Mouse (Mus musculus) liver, embryonic 11.5 days (tissue): ENCODE results near the gene Prkcsh. TPM values are rescaled to one million over a fixed set of nuclear protein-coding genes. Genes with fewer than 3 reads are reported as not detected.

ENCODE experiments used
- ATAC-seq: fragments of 200-750 bp; cut with Nextera tagmentation; replicated peaks from 2 replicates; pipeline ENCODE4 v1.8.0; 2017; ENCODE audit warnings: moderate number of reproducible peaks, mild to moderate bottlenecking, moderate TSS enrichment, moderate library complexity; ENCODE audit not compliant: low FRiP score
- DNase-seq: peaks from one replicate; pipeline ENCODE4 v3.0.0-alpha.2; 2017; ENCODE audit warnings: low spot score
- H3K27ac ChIP-seq: fragments of 300-500 bp; sonication (generic); 2 replicates; pipeline ENCODE4 v1.5.1; 2014; ENCODE audit warnings: mild to moderate bottlenecking, low read depth, low read length, control low read depth
- H3K27me3 ChIP-seq: fragments of 300-500 bp; sonication (generic); replicated peaks from 2 replicates; pipeline ENCODE4 v1.6.1; 2014; ENCODE audit warnings: low read length, mixed read lengths; ENCODE audit not compliant: control insufficient read depth, insufficient read depth
- H3K36me3 ChIP-seq: fragments of 300-500 bp; sonication (generic); 2 replicates; pipeline ENCODE4 v1.6.1; 2014; ENCODE audit warnings: mild to moderate bottlenecking, low read length, moderate library complexity, mixed read lengths; ENCODE audit not compliant: control insufficient read depth, insufficient read depth
- H3K4me1 ChIP-seq: fragments of 300-500 bp; sonication (generic); replicated peaks from 2 replicates; pipeline ENCODE4 v1.6.1; 2014; ENCODE audit warnings: low read length, mixed read lengths; ENCODE audit not compliant: control insufficient read depth, insufficient read depth
- H3K4me2 ChIP-seq: fragments of 300-500 bp; sonication (generic); 2 replicates; pipeline ENCODE4 v1.6.1; 2014; ENCODE audit warnings: mild to moderate bottlenecking, control low read depth, moderate library complexity
- H3K4me3 ChIP-seq: fragments of 300-500 bp; sonication (generic); 2 replicates; pipeline ENCODE4 v1.5.1; 2014; ENCODE audit warnings: low read depth, low read length, control low read depth
- H3K9ac ChIP-seq: fragments of 300-500 bp; sonication (generic); 2 replicates; pipeline ENCODE4 v1.6.1; 2014; ENCODE audit warnings: low read depth, low read length, control low read depth
- H3K9me3 ChIP-seq: fragments of 300-500 bp; sonication (generic); 2 replicates; pipeline ENCODE4 v1.6.1; 2016; ENCODE audit warnings: low read length, inconsistent platforms, mixed read lengths; ENCODE audit not compliant: control insufficient read depth
- WGBS: fragments of 180-500 bp; shearing (Covaris S2); extraction: QIAGEN DNeasy Blood & Tissue Kit; methylation state at CpG from one replicate; pipeline ENCODE4 v1.1.7; 2014; 5-methylcytosine and 5-hydroxymethylcytosine counted together
- polyA plus RNA-seq: library from polyadenylated mRNA; unstranded; fragments of >200 nt; fragmentation: Nextera tagmentation; extraction: Ambion mirVana; gene quantifications from 2 replicates; pipeline ENCODE4 v1.2.1, GENCODE M21; 2014

Prkcsh gene
- polyA plus RNA-seq, 1 experiment from 2014 or later: 89.4 TPM

- Histone ChIP-seq H3K27me3 (no peaks in the 10 kb centered on the region), H3K9me3 (no peaks in the 10 kb centered on the region), H3K36me3 (no peaks in the 10 kb centered on the region), H3K27ac (no peak overlapping the region), H3K4me1 (peaks cover 3% of the 10 kb centered on the region; the same call in 1 of the 2 replicates), H3K9ac (no peak overlapping the region), H3K4me3 (no peak overlapping the region), H3K4me2 (no peak overlapping the region)
- ATAC-seq (no peak; the same call in 1 of the 2 replicates), DNase-seq (no peak)
- 52% methylated on average over 8 of the region's 8 CpGs for WGBS
These were observed 22.0 kb downstream of the Prkcsh start for GRCm38 (mm10) chr9:22024592-22024991.

- H3K4me2 ChIP-seq: no peak overlapping the region
- no peaks in the 10 kb centered on the region for H3K27me3 ChIP-seq
- no peaks in the 10 kb centered on the region for H3K36me3 ChIP-seq
- no peak overlapping the region for H3K27ac ChIP-seq
- no peak overlapping the region for H3K9ac ChIP-seq
- no peak overlapping the region for H3K4me3 ChIP-seq
- 45% methylated on average over 7 of the region's 7 CpGs for WGBS
- no peaks in the 10 kb centered on the region for H3K9me3 ChIP-seq
- ATAC-seq (no peak), DNase-seq (no peak)
- H3K4me1 ChIP-seq: peaks cover 3% of the 10 kb centered on the region; the same call in 1 of the 2 replicates
These were observed 25.9 kb downstream of the Prkcsh start for GRCm38 (mm10) chr9:22028467-22028866.

- 87% methylated on average over 9 of the region's 9 CpGs for WGBS
These were observed 27.8 kb downstream of the Prkcsh start for GRCm38 (mm10) chr9:22030386-22030785.

GRCm38 (mm10) chr9:22035300-22036044 lies 32.9 kb downstream of the Prkcsh start:
- Histone ChIP-seq H3K9me3 (no peaks in the 10 kb centered on the region), H3K4me2 (no peak overlapping the region), H3K4me1 (no peaks in the 10 kb centered on the region), H3K27ac (no peak overlapping the region), H3K9ac (no peak overlapping the region), H3K4me3 (no peak overlapping the region), H3K27me3 (no peaks in the 10 kb centered on the region; the same call in none of the 2 replicates), H3K36me3 (no peaks in the 10 kb centered on the region)
- 57% methylated on average over 6 of the region's 6 CpGs for WGBS
- ATAC-seq (no peak), DNase-seq (no peak)

More at GRCm38 (mm10) chr9:22030386-22030785, 27.8 kb downstream of the Prkcsh start:
- ATAC-seq (no peak), DNase-seq (no peak)
- H3K9me3 ChIP-seq: no peaks in the 10 kb centered on the region
- no peaks in the 10 kb centered on the region for H3K27me3 ChIP-seq
- no peak overlapping the region for H3K9ac ChIP-seq
- H3K4me3 ChIP-seq: no peak overlapping the region
- peaks cover 3% of the 10 kb centered on the region; the same call in 1 of the 2 replicates for H3K4me1 ChIP-seq
- no peaks in the 10 kb centered on the region for H3K36me3 ChIP-seq
- no peak overlapping the region for H3K27ac ChIP-seq
- H3K4me2 ChIP-seq: no peak overlapping the region

GRCm38 (mm10) chr9:22037826-22038225 lies 35.2 kb downstream of the Prkcsh start:
- H3K9ac ChIP-seq: no peak overlapping the region
- no peaks in the 10 kb centered on the region for H3K4me1 ChIP-seq
- no peaks in the 10 kb centered on the region; the same call in none of the 2 replicates for H3K27me3 ChIP-seq
- H3K9me3 ChIP-seq: no peaks in the 10 kb centered on the region
- H3K4me3 ChIP-seq: no peak overlapping the region
- WGBS: 76% methylated on average over 10 of the region's 10 CpGs
- DNase-seq: no peak
- no peak for ATAC-seq
- no peak overlapping the region for H3K4me2 ChIP-seq
- no peaks in the 10 kb centered on the region for H3K36me3 ChIP-seq
- no peak overlapping the region for H3K27ac ChIP-seq

GRCm38 (mm10) chr9:22041832-22042231 lies 39.2 kb downstream of the Prkcsh start:
- ATAC-seq (no peak), DNase-seq (no peak)
- Histone ChIP-seq H3K9ac (no peak overlapping the region), H3K27me3 (no peaks in the 10 kb centered on the region; the same call in none of the 2 replicates), H3K4me2 (no peak overlapping the region), H3K4me3 (no peak overlapping the region), H3K36me3 (no peaks in the 10 kb centered on the region), H3K9me3 (no peaks in the 10 kb centered on the region), H3K4me1 (no peaks in the 10 kb centered on the region), H3K27ac (no peak overlapping the region)
- WGBS: 59% methylated on average over 2 of the region's 2 CpGs

- ATAC-seq: no peak
These were observed 44.7 kb downstream of the Prkcsh start for GRCm38 (mm10) chr9:22047329-22047728.

GRCm38 (mm10) chr9:22049315-22049714 lies 46.7 kb downstream of the Prkcsh start:
- 65% methylated on average over 11 of the region's 11 CpGs for WGBS
- Histone ChIP-seq H3K27ac (no peak overlapping the region), H3K4me3 (no peak overlapping the region), H3K4me2 (no peak overlapping the region), H3K9ac (no peak overlapping the region), H3K27me3 (peaks cover 56% of the 10 kb centered on the region), H3K36me3 (no peaks in the 10 kb centered on the region), H3K4me1 (peaks cover 17% of the 10 kb centered on the region), H3K9me3 (no peaks in the 10 kb centered on the region)
- ATAC-seq (no peak), DNase-seq (no peak)

More at GRCm38 (mm10) chr9:22047329-22047728, 44.7 kb downstream of the Prkcsh start:
- H3K36me3 ChIP-seq: no peaks in the 10 kb centered on the region
- H3K4me3 ChIP-seq: no peak overlapping the region
- H3K9ac ChIP-seq: no peak overlapping the region
- no peaks in the 10 kb centered on the region for H3K9me3 ChIP-seq
- 64% methylated on average over 9 of the region's 9 CpGs for WGBS
- no peak overlapping the region for H3K27ac ChIP-seq
- peaks cover 17% of the 10 kb centered on the region for H3K4me1 ChIP-seq
- peaks cover 40% of the 10 kb centered on the region for H3K27me3 ChIP-seq
- no peak overlapping the region for H3K4me2 ChIP-seq
- no peak for DNase-seq
